Mouse (Mus musculus) midbrain, embryonic 11.5 days (tissue): ENCODE data around the gene Tnk2. TPM values are rescaled to one million over a fixed set of nuclear protein-coding genes. Genes with fewer than 3 reads are reported as not detected.

ENCODE experiments used
- ATAC-seq: fragments of 200-750 bp; cut with Nextera tagmentation; 2 replicates; pipeline ENCODE4 v1.8.0; 2017; ENCODE audit warnings: moderate TSS enrichment, moderate library complexity; ENCODE audit not compliant: low FRiP score
- DNase-seq: peaks from one replicate; pipeline ENCODE4 v3.0.0; 2015; ENCODE audit warnings: low spot score; ENCODE audit errors: missing footprints
- H3K27ac ChIP-seq: fragments of 300-500 bp; sonication (generic); 2 replicates; pipeline ENCODE4 v1.5.1; 2014; ENCODE audit warnings: low read depth, low read length
- H3K27me3 ChIP-seq: fragments of 300-500 bp; sonication (generic); 2 replicates; pipeline ENCODE4 v1.6.1; 2014; ENCODE audit warnings: mild to moderate bottlenecking, low read length, moderate library complexity, mixed read lengths; ENCODE audit not compliant: control insufficient read depth, insufficient read depth
- H3K36me3 ChIP-seq: fragments of 300-500 bp; sonication (generic); 2 replicates; pipeline ENCODE4 v1.6.1; 2014; ENCODE audit warnings: mild to moderate bottlenecking, low read length, moderate library complexity, mixed read lengths; ENCODE audit not compliant: control insufficient read depth, insufficient read depth
- H3K4me1 ChIP-seq: fragments of 300-500 bp; sonication (generic); 2 replicates; pipeline ENCODE4 v1.6.1; 2014; ENCODE audit warnings: low read length; ENCODE audit not compliant: control insufficient read depth, insufficient read depth
- H3K4me2 ChIP-seq: fragments of 300-500 bp; sonication (generic); 2 replicates; pipeline ENCODE4 v1.6.1; 2014; ENCODE audit warnings: mild to moderate bottlenecking, moderate library complexity
- H3K4me3 ChIP-seq: fragments of 300-500 bp; sonication (generic); 2 replicates; pipeline ENCODE4 v1.5.1; 2014; ENCODE audit warnings: low read depth, low read length
- H3K9ac ChIP-seq: fragments of 300-500 bp; sonication (generic); 2 replicates; pipeline ENCODE4 v1.6.1; 2014; ENCODE audit warnings: low read length
- H3K9me3 ChIP-seq: fragments of 300-500 bp; sonication (generic); 2 replicates; pipeline ENCODE4 v1.6.1; 2016; ENCODE audit warnings: low read length; ENCODE audit not compliant: control insufficient read depth
- WGBS: fragments of 180-500 bp; shearing (Covaris S2); extraction: QIAGEN DNeasy Blood & Tissue Kit; methylation state at CpG from one replicate; pipeline ENCODE4 v1.1.7; 2014; 5-methylcytosine and 5-hydroxymethylcytosine counted together
- polyA plus RNA-seq: library from polyadenylated mRNA; unstranded; fragments of >200 nt; fragmentation: Nextera tagmentation; extraction: Ambion mirVana; gene quantifications from 2 replicates; pipeline ENCODE4 v1.2.1, GENCODE M21; 2014

Tnk2 gene
- polyA plus RNA-seq, 1 experiment from 2014 or later: 6.6 TPM

- no peak overlapping the region for H3K9ac ChIP-seq
- no peak overlapping the region for H3K4me3 ChIP-seq
- H3K27me3 ChIP-seq: no peaks in the 10 kb centered on the region
- WGBS: 66% methylated on average over 20 of the region's 20 CpGs
- H3K4me1 ChIP-seq: peaks cover 21% of the 10 kb centered on the region
- H3K36me3 ChIP-seq: no peaks in the 10 kb centered on the region
- ATAC-seq: no peak
- DNase-seq: no peak
- H3K27ac ChIP-seq: no peak overlapping the region
- H3K9me3 ChIP-seq: no peaks in the 10 kb centered on the region
- no peak overlapping the region for H3K4me2 ChIP-seq
These were observed 2.0 kb upstream of the Tnk2 start for GRCm38 (mm10) chr16:32641440-32642219.

DNA sequence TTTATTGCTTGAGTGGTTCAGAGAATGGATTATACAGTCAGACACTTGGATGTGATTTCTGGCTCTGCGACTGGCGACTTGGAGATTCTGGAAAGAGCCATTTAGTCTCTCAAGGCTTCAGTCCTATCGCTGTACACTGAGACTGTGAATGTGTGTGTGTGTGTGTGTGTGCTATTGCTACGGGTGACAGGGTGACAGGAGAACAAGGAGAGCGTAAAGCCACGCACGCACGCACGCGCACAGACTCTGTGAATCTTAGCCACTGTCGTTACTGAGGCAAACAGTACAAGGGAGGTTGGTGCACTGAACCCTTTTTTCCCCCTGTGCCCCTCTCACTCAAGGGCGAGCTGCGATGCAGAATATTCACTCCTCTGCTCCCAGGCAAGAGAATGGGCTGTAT is 1.4 kb upstream of the Tnk2 start:
- Histone ChIP-seq H3K9me3 (no peaks in the 10 kb centered on the region), H3K27ac (no peak overlapping the region), H3K4me3 (no peak overlapping the region), H3K4me1 (peaks cover 21% of the 10 kb centered on the region), H3K36me3 (no peaks in the 10 kb centered on the region), H3K9ac (no peak overlapping the region), H3K4me2 (no peak overlapping the region), H3K27me3 (no peaks in the 10 kb centered on the region)
- DNase-seq: no peak
- 69% methylated on average over 13 of the region's 13 CpGs for WGBS
- no peak for ATAC-seq

- under 1% methylated on average over 47 of the region's 82 CpGs for WGBS
- ATAC-seq: peak; percentile 81
These were observed 561 bp downstream of the Tnk2 start for GRCm38 (mm10) chr16:32644069-32644800.

GRCm38 (mm10) chr16:32644801-32645170 is 1.1 kb downstream of the Tnk2 start:
- Histone ChIP-seq H3K4me2 (peak overlapping the region; percentile 94), H3K27ac (peak overlapping the region; percentile 80; the same call in 1 of the 2 replicates), H3K36me3 (no peaks in the 10 kb centered on the region), H3K4me3 (peak overlapping the region; percentile 91), H3K27me3 (no peaks in the 10 kb centered on the region), H3K4me1 (peaks cover 19% of the 10 kb centered on the region), H3K9ac (peak overlapping the region; percentile 92), H3K9me3 (no peaks in the 10 kb centered on the region)
- 15% methylated on average over 12 of the region's 12 CpGs for WGBS
- DNase-seq: no peak
- no peak; the same call in 1 of the 2 replicates for ATAC-seq

More at GRCm38 (mm10) chr16:32644069-32644800, 561 bp downstream of the Tnk2 start:
- DNase-seq: peak; percentile 97
- H3K4me1 ChIP-seq: peaks cover 19% of the 10 kb centered on the region
- H3K4me2 ChIP-seq: peak overlapping the region; percentile 94
- no peaks in the 10 kb centered on the region for H3K9me3 ChIP-seq
- H3K4me3 ChIP-seq: peak overlapping the region; percentile 91
- no peaks in the 10 kb centered on the region for H3K36me3 ChIP-seq
- peak overlapping the region; percentile 92 for H3K9ac ChIP-seq
- peak overlapping the region; percentile 80 for H3K27ac ChIP-seq
- H3K27me3 ChIP-seq: no peaks in the 10 kb centered on the region

GRCm38 (mm10) chr16:32645361-32645914 is 1.8 kb downstream of the Tnk2 start:
- no peak overlapping the region for H3K27ac ChIP-seq
- H3K9ac ChIP-seq: peak overlapping the region; percentile 92; the same call in 1 of the 2 replicates
- WGBS: 31% methylated on average over 14 of the region's 14 CpGs
- H3K4me3 ChIP-seq: peak overlapping the region; percentile 91
- peaks cover 19% of the 10 kb centered on the region for H3K4me1 ChIP-seq
- peak overlapping the region; percentile 94 for H3K4me2 ChIP-seq
- peak; percentile 87 for DNase-seq
- H3K27me3 ChIP-seq: no peaks in the 10 kb centered on the region
- H3K36me3 ChIP-seq: no peaks in the 10 kb centered on the region
- ATAC-seq: no peak
- H3K9me3 ChIP-seq: no peaks in the 10 kb centered on the region

- Histone ChIP-seq H3K27me3 (no peaks in the 10 kb centered on the region), H3K27ac (no peak overlapping the region), H3K9ac (peak overlapping the region; percentile 28; the same call in 1 of the 2 replicates), H3K4me2 (peak overlapping the region; percentile 94), H3K4me3 (no peak overlapping the region), H3K4me1 (peaks cover 19% of the 10 kb centered on the region), H3K9me3 (no peaks in the 10 kb centered on the region), H3K36me3 (no peaks in the 10 kb centered on the region)
- DNase-seq (no peak), ATAC-seq (no peak)
- 90% methylated on average over 9 of the region's 9 CpGs for WGBS
These were observed 2.3 kb downstream of the Tnk2 start for GRCm38 (mm10) chr16:32646014-32646413.

GRCm38 (mm10) chr16:32647712-32648111 is 4.0 kb downstream of the Tnk2 start:
- H3K27ac ChIP-seq: no peak overlapping the region
- H3K36me3 ChIP-seq: no peaks in the 10 kb centered on the region
- H3K4me1 ChIP-seq: peaks cover 19% of the 10 kb centered on the region
- no peaks in the 10 kb centered on the region for H3K27me3 ChIP-seq
- ATAC-seq (no peak), DNase-seq (no peak)
- H3K4me3 ChIP-seq: no peak overlapping the region
- H3K9me3 ChIP-seq: no peaks in the 10 kb centered on the region
- H3K4me2 ChIP-seq: no peak overlapping the region
- no peak overlapping the region for H3K9ac ChIP-seq

DNA sequence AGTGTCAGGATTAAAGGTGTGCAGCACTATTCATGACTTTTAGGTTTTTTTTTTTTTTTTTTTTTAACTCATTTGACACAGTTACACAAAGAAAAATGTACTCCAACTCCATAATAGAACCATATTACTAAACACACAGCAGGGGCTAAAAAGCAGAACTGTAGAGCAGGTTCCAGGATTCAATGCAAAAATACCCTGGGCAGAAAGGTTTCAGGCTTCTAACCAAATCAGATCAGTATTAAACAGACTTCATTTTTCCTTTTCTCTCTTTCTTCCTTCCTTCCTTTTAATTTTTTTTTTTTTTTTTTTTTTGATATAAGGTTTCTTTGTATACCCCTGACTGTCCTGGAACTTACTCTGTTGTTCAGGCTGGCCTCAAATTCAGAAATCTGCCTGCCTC is 6.8 kb downstream of the Tnk2 start:
- Histone ChIP-seq H3K4me2 (no peak overlapping the region), H3K9me3 (no peaks in the 10 kb centered on the region), H3K27me3 (no peaks in the 10 kb centered on the region), H3K4me1 (peaks cover 8% of the 10 kb centered on the region), H3K9ac (no peak overlapping the region), H3K27ac (no peak overlapping the region), H3K36me3 (no peaks in the 10 kb centered on the region), H3K4me3 (no peak overlapping the region)
- DNase-seq: no peak
- no peak for ATAC-seq
